Mouse (Mus musculus) frontal cortex, postnatal 36 days (tissue): ENCODE data around the gene Egfr.
A peak's percentile ranks its signal among the peaks of the same experiment; 100 is the strongest.

Experiments
- DNase-seq, 2 experiments: peaks; one replicate each; pipeline ENCODE4 v3.0.0; 2022; ENCODE audit warnings: low spot score in 2 of 2

The Egfr gene

GRCm38 (mm10) chr11:16776967-16777366 lies 25.0 kb downstream of the Egfr start:
- no peak for DNase-seq

- DNase-seq, result no peak
Observed at GRCm38 (mm10) chr11:16781604-16782003, 29.6 kb downstream of the Egfr start.

GRCm38 (mm10) chr11:16783926-16784659 lies 32.1 kb downstream of the Egfr start:
- DNase-seq, result no peak

GRCm38 (mm10) chr11:16792638-16793585 lies 40.9 kb downstream of the Egfr start:
- no peak for DNase-seq

- DNase-seq, result no peak
Observed at GRCm38 (mm10) chr11:16795012-16795411, 43.0 kb downstream of the Egfr start.

- no peak for DNase-seq
Observed at GRCm38 (mm10) chr11:16795513-16795912, 43.5 kb downstream of the Egfr start.

- DNase-seq, result no peak
Observed at GRCm38 (mm10) chr11:16797456-16797855, 45.5 kb downstream of the Egfr start.

GRCm38 (mm10) chr11:16798136-16798535 lies 46.1 kb downstream of the Egfr start:
- peak; percentile 24 to 53 for DNase-seq

- DNase-seq, result no peak
Observed at GRCm38 (mm10) chr11:16800507-16800906, 48.5 kb downstream of the Egfr start.

GRCm38 (mm10) chr11:16802668-16803067 lies 50.7 kb downstream of the Egfr start:
- DNase-seq, result peak in 1 of 2 experiments; percentile 77

GRCm38 (mm10) chr11:16804016-16804415 lies 52.0 kb downstream of the Egfr start:
- DNase-seq, result no peak

- DNase-seq, result no peak
Observed at GRCm38 (mm10) chr11:16805886-16806285, 53.9 kb downstream of the Egfr start.

GRCm38 (mm10) chr11:16809161-16809967 lies 57.4 kb downstream of the Egfr start:
- DNase-seq, result no peak

GRCm38 (mm10) chr11:16810086-16810485 lies 58.1 kb downstream of the Egfr start:
- DNase-seq, result no peak

GRCm38 (mm10) chr11:16813298-16813697 lies 61.3 kb downstream of the Egfr start:
- no peak for DNase-seq

- DNase-seq, result no peak
Observed at GRCm38 (mm10) chr11:16816414-16816813, 64.4 kb downstream of the Egfr start.

GRCm38 (mm10) chr11:16817336-16818034 lies 65.5 kb downstream of the Egfr start:
- DNase-seq, result no peak

- peak in 1 of 2 experiments; percentile 23 for DNase-seq
Observed at GRCm38 (mm10) chr11:16819424-16819823, 67.4 kb downstream of the Egfr start.

- DNase-seq, result no peak
Observed at GRCm38 (mm10) chr11:16820138-16820537, 68.1 kb downstream of the Egfr start.

GRCm38 (mm10) chr11:16821668-16822254 lies 69.8 kb downstream of the Egfr start:
- no peak for DNase-seq
